Mouse (Mus musculus) 416B (cell line): ENCODE measurements around the gene Chrng.
A peak's percentile ranks its signal among the peaks of the same experiment; 100 is the strongest.

Experiments
- DNase-seq: peaks from one replicate; pipeline ENCODE4 v3.0.0; 2011; ENCODE audit warnings: low read depth

Chrng gene

DNA sequence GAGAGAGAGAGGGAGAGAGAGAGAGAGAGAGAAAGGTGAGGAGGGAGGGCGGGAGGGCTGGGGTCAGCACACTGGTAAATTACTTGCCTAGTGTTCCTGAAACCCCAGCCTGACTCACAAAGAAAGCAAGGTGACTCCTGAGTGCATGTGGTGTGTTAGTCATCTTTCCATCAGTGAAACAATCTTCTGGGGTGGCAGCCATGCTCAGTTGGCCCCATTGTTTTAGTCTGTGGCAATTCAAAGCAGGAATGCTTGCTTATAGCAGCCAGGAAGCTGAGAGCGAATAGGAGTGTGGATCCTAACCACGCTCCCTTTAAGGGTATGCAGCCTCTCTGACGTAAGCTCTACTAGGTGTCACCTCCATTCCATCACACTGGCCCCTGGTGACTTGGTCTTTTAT lies 50.7 kb downstream of the Chrng start:
- DNase-seq = peak; percentile 53

DNA sequence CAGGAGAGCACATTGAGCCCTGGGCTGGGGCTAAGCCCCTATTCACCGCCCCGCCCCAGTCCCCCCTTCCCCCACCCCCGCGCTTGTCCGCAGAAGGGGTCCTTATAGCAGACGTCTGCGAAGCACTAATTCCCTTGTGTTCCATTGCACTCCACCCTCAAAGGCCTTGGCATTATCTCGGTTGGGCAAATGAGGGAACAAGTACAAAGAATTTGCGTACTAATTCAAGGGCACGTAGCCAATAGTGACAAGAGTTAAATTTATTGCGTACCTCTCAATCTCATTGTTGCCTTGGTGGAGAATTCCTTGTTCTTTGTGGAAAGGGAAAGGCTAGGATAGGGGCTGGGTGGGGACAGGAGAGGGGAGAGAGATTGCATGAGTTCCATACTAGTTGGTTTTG lies 53.2 kb downstream of the Chrng start:
- no peak for DNase-seq

GRCm38 (mm10) chr1:87258484-87258883 lies 54.0 kb downstream of the Chrng start:
- no peak for DNase-seq

- no peak for DNase-seq
Observed at GRCm38 (mm10) chr1:87259316-87259715, 54.9 kb downstream of the Chrng start.
